In genomic region chr4:149188563-149188962, GRCm38 (mm10) we compare ENCODE assay signal across 28 mouse cellular contexts.
"Had no signal": no experiment of that assay in that cellular context is flagged by ENCODE, and none has a peak within 500 bp of the region (broad histone marks: within the 10 kb centered on the region; RNA-seq: fewer than 3 reads in every experiment).

No protein-coding gene starts in this region.

- H3K4me3 ChIP-seq: embryonic facial prominence, embryonic 10.5 days; embryonic facial prominence, embryonic 12.5 days; embryonic facial prominence, embryonic 13.5 days; embryonic facial prominence, embryonic 15.5 days; erythroblast, embryonic 14.5 days; forebrain, embryonic 10.5 days; forebrain, embryonic 12.5 days; forebrain, embryonic 13.5 days; forebrain, embryonic 15.5 days; gastrocnemius, adult 2 months had no signal

- H3K27ac ChIP-seq: embryonic facial prominence, embryonic 10.5 days; embryonic facial prominence, embryonic 12.5 days; embryonic facial prominence, embryonic 13.5 days; embryonic facial prominence, embryonic 15.5 days; forebrain, embryonic 10.5 days; forebrain, embryonic 12.5 days; forebrain, embryonic 13.5 days; forebrain, embryonic 15.5 days; gastrocnemius, adult 2 months had no signal

- DNase-seq: cerebellum, adult 2 months; cerebellum, adult 8-10 months; cerebellum, adult 9-10 months; cerebellum, adult 9-11 months; cerebellum, postnatal 10 days; cerebellum, postnatal 14 days; cerebellum, postnatal 25 days; cerebellum, postnatal 36 days; embryo, embryonic 11 days; forebrain, postnatal 0 days; gastrocnemius, adult 2 months; gastrocnemius, postnatal 10 days; gastrocnemius, postnatal 14 days; gastrocnemius, postnatal 25 days; gastrocnemius, postnatal 36 days; heart, adult 11 months; heart, adult 18-20 months had no signal

- H3K27me3 ChIP-seq: embryonic facial prominence, embryonic 12.5 days; embryonic facial prominence, embryonic 13.5 days; embryonic facial prominence, embryonic 15.5 days; forebrain, embryonic 12.5 days; forebrain, embryonic 13.5 days; forebrain, embryonic 15.5 days had no signal

- H3K9me3 ChIP-seq: embryonic facial prominence, embryonic 10.5 days; embryonic facial prominence, embryonic 12.5 days; embryonic facial prominence, embryonic 13.5 days; embryonic facial prominence, embryonic 15.5 days; forebrain, embryonic 10.5 days; forebrain, embryonic 12.5 days; forebrain, embryonic 13.5 days; forebrain, embryonic 15.5 days had no signal

- H3K4me1 ChIP-seq: embryonic facial prominence, embryonic 10.5 days; embryonic facial prominence, embryonic 12.5 days; embryonic facial prominence, embryonic 13.5 days; embryonic facial prominence, embryonic 15.5 days; forebrain, embryonic 10.5 days; forebrain, embryonic 12.5 days; forebrain, embryonic 13.5 days; forebrain, embryonic 15.5 days had no signal

- H3K4me2 ChIP-seq: embryonic facial prominence, embryonic 12.5 days; embryonic facial prominence, embryonic 13.5 days; embryonic facial prominence, embryonic 15.5 days; forebrain, embryonic 12.5 days; forebrain, embryonic 13.5 days; forebrain, embryonic 15.5 days had no signal

- H3K9ac ChIP-seq: embryonic facial prominence, embryonic 12.5 days; embryonic facial prominence, embryonic 13.5 days; embryonic facial prominence, embryonic 15.5 days; forebrain, embryonic 12.5 days; forebrain, embryonic 13.5 days; forebrain, embryonic 15.5 days; forebrain, postnatal 0 days had no signal

- ATAC-seq: forebrain, embryonic 13.5 days; forebrain, embryonic 14.5 days; forebrain, embryonic 15.5 days; forebrain, embryonic 16.5 days; forebrain, postnatal 0 days had no signal
